Mouse (Mus musculus): Measurements from ENCODE around the gene Elac2. TPM values are rescaled to one million over a fixed set of nuclear protein-coding genes. Genes with fewer than 3 reads are reported as not detected.

Elac2 gene
- polyA plus RNA-seq, 1 experiment from 2014 or later = 33.1 TPM

GRCm38 (mm10) chr11:65028049-65028448 is 49.2 kb downstream of the Elac2 start:
- no peak overlapping the region for H3K9ac ChIP-seq (replicated peaks)
- ATAC-seq (replicated peaks) = no peak
- no peaks in the 10 kb centered on the region for H3K27me3 ChIP-seq
- no peak overlapping the region for H3K27ac ChIP-seq (replicated peaks)
- WGBS = 69% methylated on average over 5 of the region's 5 CpGs
- no peaks in the 10 kb centered on the region for H3K9me3 ChIP-seq
- H3K4me3 ChIP-seq = no peak overlapping the region
- H3K4me2 ChIP-seq (replicated peaks) = no peak overlapping the region
- H3K4me1 ChIP-seq = no peaks in the 10 kb centered on the region
- no peaks in the 10 kb centered on the region for H3K36me3 ChIP-seq

- 84% methylated on average over 1 of the region's 1 CpGs for WGBS
- Histone ChIP-seq H3K4me3 (no peak overlapping the region), H3K27me3 (no peaks in the 10 kb centered on the region), H3K27ac (replicated peaks) (no peak overlapping the region), H3K9ac (replicated peaks) (no peak overlapping the region), H3K9me3 (no peaks in the 10 kb centered on the region), H3K4me2 (replicated peaks) (no peak overlapping the region), H3K4me1 (no peaks in the 10 kb centered on the region), H3K36me3 (no peaks in the 10 kb centered on the region)
- ATAC-seq (replicated peaks) = no peak
Observed at GRCm38 (mm10) chr11:65030201-65030600, 51.4 kb downstream of the Elac2 start.

GRCm38 (mm10) chr11:65032221-65032620 is 53.4 kb downstream of the Elac2 start:
- no peak overlapping the region for H3K27ac ChIP-seq (replicated peaks)
- H3K36me3 ChIP-seq = no peaks in the 10 kb centered on the region
- no peak overlapping the region for H3K4me2 ChIP-seq (replicated peaks)
- no peaks in the 10 kb centered on the region for H3K9me3 ChIP-seq
- no peak overlapping the region for H3K4me3 ChIP-seq
- 93% methylated on average over 7 of the region's 7 CpGs for WGBS
- H3K27me3 ChIP-seq = no peaks in the 10 kb centered on the region
- no peak for ATAC-seq (replicated peaks)
- no peak overlapping the region for H3K9ac ChIP-seq (replicated peaks)
- H3K4me1 ChIP-seq = no peaks in the 10 kb centered on the region

GRCm38 (mm10) chr11:65038996-65039395 is 60.2 kb downstream of the Elac2 start:
- H3K9ac ChIP-seq (replicated peaks) = no peak overlapping the region
- H3K36me3 ChIP-seq = no peaks in the 10 kb centered on the region
- no peak overlapping the region for H3K4me3 ChIP-seq
- no peak for ATAC-seq (replicated peaks)
- no peaks in the 10 kb centered on the region for H3K27me3 ChIP-seq
- H3K27ac ChIP-seq (replicated peaks) = no peak overlapping the region
- H3K4me1 ChIP-seq = no peaks in the 10 kb centered on the region
- WGBS = 84% methylated on average over 2 of the region's 2 CpGs
- no peak overlapping the region for H3K4me2 ChIP-seq (replicated peaks)
- H3K9me3 ChIP-seq = no peaks in the 10 kb centered on the region

- Histone ChIP-seq H3K36me3 (no peaks in the 10 kb centered on the region), H3K9ac (replicated peaks) (no peak overlapping the region), H3K27me3 (no peaks in the 10 kb centered on the region), H3K4me1 (no peaks in the 10 kb centered on the region), H3K4me2 (replicated peaks) (no peak overlapping the region), H3K9me3 (no peaks in the 10 kb centered on the region), H3K4me3 (no peak overlapping the region), H3K27ac (replicated peaks) (no peak overlapping the region)
- WGBS = 42% methylated on average over 12 of the region's 12 CpGs
- ATAC-seq (replicated peaks) = no peak
Observed at GRCm38 (mm10) chr11:65039517-65040095, 60.8 kb downstream of the Elac2 start.

- no peak overlapping the region for H3K4me3 ChIP-seq
- no peaks in the 10 kb centered on the region for H3K9me3 ChIP-seq
- 54% methylated on average over 6 of the region's 6 CpGs for WGBS
- no peak for ATAC-seq (replicated peaks)
- H3K9ac ChIP-seq (replicated peaks) = no peak overlapping the region
- H3K4me2 ChIP-seq (replicated peaks) = no peak overlapping the region
- no peaks in the 10 kb centered on the region for H3K27me3 ChIP-seq
- H3K27ac ChIP-seq (replicated peaks) = no peak overlapping the region
- H3K4me1 ChIP-seq = no peaks in the 10 kb centered on the region
- H3K36me3 ChIP-seq = no peaks in the 10 kb centered on the region
Observed at GRCm38 (mm10) chr11:65040556-65040955, 61.7 kb downstream of the Elac2 start.

GRCm38 (mm10) chr11:65049090-65049489 is 70.3 kb downstream of the Elac2 start:
- Histone ChIP-seq H3K27ac (replicated peaks) (no peak overlapping the region), H3K4me1 (no peaks in the 10 kb centered on the region), H3K9me3 (no peaks in the 10 kb centered on the region), H3K4me3 (no peak overlapping the region), H3K9ac (replicated peaks) (no peak overlapping the region), H3K36me3 (no peaks in the 10 kb centered on the region), H3K27me3 (no peaks in the 10 kb centered on the region), H3K4me2 (replicated peaks) (no peak overlapping the region)
- no peak for ATAC-seq (replicated peaks)
- 78% methylated on average over 7 of the region's 7 CpGs for WGBS

GRCm38 (mm10) chr11:65050819-65051218 is 72.0 kb downstream of the Elac2 start:
- 93% methylated on average over 5 of the region's 5 CpGs for WGBS
- Histone ChIP-seq H3K4me2 (replicated peaks) (no peak overlapping the region), H3K27me3 (no peaks in the 10 kb centered on the region)

More at GRCm38 (mm10) chr11:65050819-65051218, 72.0 kb downstream of the Elac2 start:
- no peak for ATAC-seq (replicated peaks)
- Histone ChIP-seq H3K4me3 (no peak overlapping the region), H3K36me3 (no peaks in the 10 kb centered on the region), H3K9ac (replicated peaks) (no peak overlapping the region), H3K4me1 (no peaks in the 10 kb centered on the region), H3K9me3 (no peaks in the 10 kb centered on the region), H3K27ac (replicated peaks) (no peak overlapping the region)

Other genes with a start within 250 kb of the Elac2 start
- 0.17 and 0.20 TPM in 2 replicates for gene 1700086D15Rik, start 180.9 kb downstream of the Elac2 start, polyA plus RNA-seq (2015; fragmentation: Nextera tagmentation; extraction: Ambion mirVana)
- gene Arhgap44, start 183.9 kb downstream of the Elac2 start, polyA plus RNA-seq (2015; fragmentation: Nextera tagmentation; extraction: Ambion mirVana) = 10.3 and 10.5 TPM in 2 replicates